Mouse (Mus musculus) kidney, adult 2 months (tissue): ENCODE measurements around the gene Tubgcp5. TPM values are rescaled to one million over a fixed set of nuclear protein-coding genes. Genes with fewer than 3 reads are reported as not detected.

Source experiments
- DNase-seq: peaks from one replicate; pipeline ENCODE4 v3.0.0; 2021
- H3K27ac ChIP-seq: fragments of 200-500 bp; 2 replicates; pipeline ENCODE4 v1.5.1; 2012; ENCODE audit warnings: low read depth, low read length, control low read depth, inconsistent platforms; ENCODE audit not compliant: insufficient read depth
- H3K27me3 ChIP-seq: fragments of 200-500 bp; replicated peaks from 2 replicates; pipeline ENCODE4 v1.6.1; 2012; ENCODE audit warnings: mild to moderate bottlenecking, moderate library complexity, low read length, inconsistent platforms; ENCODE audit not compliant: control insufficient read depth, insufficient read depth
- H3K36me3 ChIP-seq: fragments of 200-500 bp; 2 replicates; pipeline ENCODE4 v1.6.1; 2012; ENCODE audit warnings: mild to moderate bottlenecking, moderate library complexity, low read length, inconsistent platforms; ENCODE audit not compliant: control insufficient read depth, insufficient read depth
- H3K4me1 ChIP-seq: fragments of 200-500 bp; 2 replicates; pipeline ENCODE4 v1.6.1; 2011; ENCODE audit warnings: low read length; ENCODE audit not compliant: control insufficient read depth, insufficient read depth
- H3K4me3 ChIP-seq: fragments of 200-500 bp; 2 replicates; pipeline ENCODE4 v1.5.1; 2011; ENCODE audit warnings: mild to moderate bottlenecking, low read depth, low read length, control low read depth; ENCODE audit not compliant: insufficient read depth
- CTCF ChIP-seq: fragments of 200-500 bp; conservative IDR thresholded peaks from 2 replicates; pipeline ENCODE4 v1.5.1; 2011; ENCODE audit warnings: low read depth, mild to moderate bottlenecking, control low read depth, low read length, moderate library complexity, mixed read lengths; ENCODE audit not compliant: insufficient read depth, insufficient read length
- POLR2A ChIP-seq: fragments of 200-500 bp; IDR thresholded peaks from one replicate; pipeline ENCODE4 v1.6.1; 2011; ENCODE audit warnings: low read depth, low read length, control low read depth
- WGBS: fragments of 180-500 bp; shearing (Covaris S2); methylation state at CpG from one replicate; pipeline ENCODE4 v1.1.7; 2018; 5-methylcytosine and 5-hydroxymethylcytosine counted together
- polyA plus RNA-seq: library from polyadenylated mRNA; depleted of rRNA; stranded (reverse); fragments of >200 nt; gene quantifications from 2 replicates; pipeline ENCODE4 v1.2.3, GENCODE M21; 2012

The Tubgcp5 gene
- polyA plus RNA-seq, 1 experiment, result 3.4 TPM

DNA sequence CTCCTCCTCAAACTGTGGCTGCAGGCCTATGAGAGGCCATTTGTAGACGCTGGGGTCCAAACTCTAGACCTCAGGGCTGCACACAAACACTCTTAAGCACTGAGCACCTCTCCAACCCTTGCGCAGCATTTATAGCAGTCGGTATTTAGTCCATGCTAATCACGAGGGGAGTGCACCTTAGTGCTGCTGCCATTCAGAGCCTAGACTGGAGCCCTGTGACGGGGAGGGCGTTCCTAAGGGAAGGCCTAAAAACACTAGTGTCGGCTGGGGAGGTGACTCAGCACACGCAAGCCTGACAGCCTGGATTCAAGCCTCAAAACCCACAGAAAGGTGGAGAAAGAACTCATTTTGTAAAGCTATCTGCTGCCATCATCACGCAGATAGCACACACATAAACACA, 33.6 kb downstream of the Tubgcp5 start:
- Histone ChIP-seq H3K4me3 (no peak overlapping the region), H3K27ac (no peak overlapping the region), H3K36me3 (peaks cover 5% of the 10 kb centered on the region), H3K4me1 (no peaks in the 10 kb centered on the region), H3K27me3 (no peaks in the 10 kb centered on the region)
- 92% methylated on average over 9 of the region's 9 CpGs for WGBS
- TF ChIP-seq POLR2A (no peak), CTCF (no peak)
- DNase-seq, result no peak

DNA sequence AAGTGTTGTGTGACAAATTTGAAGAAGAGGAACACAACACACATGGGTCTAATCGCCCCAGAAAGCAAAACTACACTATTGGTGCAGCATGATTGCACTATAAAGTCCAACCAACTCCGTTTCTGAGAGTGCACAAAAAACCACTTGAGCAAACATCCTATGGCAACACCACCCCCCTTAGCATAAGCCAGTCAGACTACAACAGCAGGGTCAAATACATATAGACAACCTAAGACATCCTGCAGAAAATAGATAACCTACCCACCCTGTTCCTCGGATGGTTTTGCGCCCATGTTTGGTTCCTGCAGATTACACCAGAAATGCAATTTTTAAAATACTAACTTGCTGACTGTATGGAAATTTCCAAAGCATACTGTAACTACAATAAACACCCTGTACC, 42.9 kb downstream of the Tubgcp5 start:
- no peak for DNase-seq
- Histone ChIP-seq H3K27me3 (no peaks in the 10 kb centered on the region), H3K36me3 (no peaks in the 10 kb centered on the region), H3K4me1 (0 out of 2 replicates have a peak, but pooled peaks cover 3% of the 10 kb centered on the region), H3K27ac (no peak overlapping the region), H3K4me3 (no peak overlapping the region)
- WGBS, result 86% methylated on average over 4 of the region's 4 CpGs
- TF ChIP-seq CTCF, result no peak
- no peak for TF ChIP-seq POLR2A

DNA sequence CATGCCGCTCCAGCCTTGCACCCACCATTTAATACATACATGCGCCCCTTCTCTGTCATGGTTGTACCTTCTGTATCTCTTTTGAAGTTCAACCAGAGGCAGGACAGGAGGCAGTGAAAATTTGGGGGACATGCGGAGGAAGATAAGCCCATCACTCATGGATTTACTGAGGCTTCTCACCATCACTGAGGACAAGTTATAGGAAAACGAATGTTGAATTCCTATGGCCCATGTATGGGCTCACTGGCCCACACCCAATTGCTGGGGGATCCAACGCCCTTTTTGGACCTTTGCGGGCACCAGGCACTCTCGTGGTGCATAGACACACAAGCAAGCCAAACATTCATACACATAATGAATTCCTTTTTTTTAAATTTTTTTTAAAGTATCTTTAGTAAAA, 47.5 kb downstream of the Tubgcp5 start, which contains the start of gene Cyfip1:
Gene Cyfip1 (plus strand): TSS at position 301 of the 400 bp plus-strand sequence.
- Histone ChIP-seq H3K4me3 (peak within 1 kb of the TSS; percentile 93), H3K27ac (peak within 1 kb of the TSS; percentile 94), H3K4me1 (0 out of 2 replicates have a peak, but pooled peaks cover 8% of the 10 kb centered on the region), H3K27me3 (no peaks in the 10 kb centered on the region), H3K36me3 (no peaks in the 10 kb centered on the region)
- no peak for TF ChIP-seq POLR2A
- no peak for TF ChIP-seq CTCF
- WGBS, result 58% methylated on average over 7 of the region's 7 CpGs
- DNase-seq, result no peak

DNA sequence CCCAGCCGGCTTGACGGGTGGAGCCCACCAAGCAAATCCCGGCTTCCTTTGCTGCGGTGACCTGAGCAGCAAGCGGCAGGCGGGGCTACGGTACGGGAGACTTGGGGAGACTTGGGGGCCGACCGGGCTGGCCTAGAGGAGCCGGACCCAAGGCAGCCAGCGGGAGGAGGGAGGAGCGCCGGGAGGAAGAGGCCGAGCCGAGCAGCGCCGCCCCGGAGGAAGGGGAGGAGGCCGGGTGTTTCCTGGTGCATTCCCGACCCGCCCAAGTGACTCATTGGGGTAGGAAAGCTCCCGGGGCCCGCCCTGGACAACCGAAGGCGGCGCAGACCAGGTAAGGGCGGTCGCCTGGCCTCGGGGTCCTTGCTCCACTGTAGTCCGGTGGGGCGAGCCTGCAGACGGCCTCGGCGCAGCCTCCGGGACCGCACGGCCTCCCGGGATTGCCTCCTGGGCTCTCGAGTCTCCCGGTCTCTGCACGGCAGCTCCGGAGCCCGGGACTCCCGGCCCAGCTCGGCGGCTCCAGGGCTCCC, 48.1 kb downstream of the Tubgcp5 start:
- Histone ChIP-seq H3K4me3 (peak overlapping the region; percentile 93), H3K27ac (peak overlapping the region; percentile 94)
- TF ChIP-seq POLR2A (no peak), CTCF (no peak)

DNA sequence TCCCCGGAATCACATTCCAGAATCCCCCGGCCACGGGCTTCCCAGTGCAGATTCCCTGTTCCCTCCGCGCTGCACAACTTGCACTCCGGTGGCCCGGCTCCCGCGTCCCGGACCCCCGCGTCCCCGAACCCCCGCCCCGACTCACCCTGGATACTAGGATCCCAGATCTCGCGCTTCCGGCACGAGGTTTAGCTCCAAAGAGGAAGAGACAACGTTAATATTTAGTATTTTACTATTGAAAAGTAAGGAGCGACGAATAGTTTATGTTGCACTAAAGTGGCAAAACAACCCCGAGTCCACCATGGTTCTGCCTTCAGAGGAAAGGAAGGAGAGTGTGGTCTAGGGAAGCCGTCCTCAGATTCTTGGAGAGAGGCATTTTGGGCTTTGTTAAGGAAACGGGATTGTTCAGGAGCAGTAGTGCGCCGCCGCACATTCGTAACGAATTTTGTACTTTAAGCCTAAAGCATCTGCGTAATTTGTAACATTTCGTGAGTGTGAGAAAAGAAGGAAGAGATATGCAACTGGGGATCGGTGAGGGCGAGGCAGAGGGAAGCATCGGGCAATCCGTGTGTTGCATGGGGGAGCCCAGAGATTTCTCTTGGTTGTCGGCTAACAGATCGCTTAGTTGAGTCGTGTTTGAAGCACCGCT, 48.7 kb downstream of the Tubgcp5 start:
- no peaks in the 10 kb centered on the region for H3K36me3 ChIP-seq
- H3K4me1 ChIP-seq, result peaks cover 10% of the 10 kb centered on the region; the same call in 1 of the 2 replicates
- TF ChIP-seq POLR2A, result no peak
- no peak for TF ChIP-seq CTCF
- WGBS, result under 1% methylated on average over 40 of the region's 40 CpGs
- H3K4me3 ChIP-seq, result peak overlapping the region; percentile 93
- no peaks in the 10 kb centered on the region for H3K27me3 ChIP-seq
- peak overlapping the region; percentile 94 for H3K27ac ChIP-seq
- DNase-seq, result peak; percentile 39

More for the DNA sequence above, 48.1 kb downstream of the Tubgcp5 start:
- Histone ChIP-seq H3K36me3 (no peaks in the 10 kb centered on the region), H3K4me1 (0 out of 2 replicates have a peak, but pooled peaks cover 8% of the 10 kb centered on the region), H3K27me3 (no peaks in the 10 kb centered on the region)
- DNase-seq, result peak; percentile 97
- under 1% methylated on average over 47 of the region's 47 CpGs for WGBS

DNA sequence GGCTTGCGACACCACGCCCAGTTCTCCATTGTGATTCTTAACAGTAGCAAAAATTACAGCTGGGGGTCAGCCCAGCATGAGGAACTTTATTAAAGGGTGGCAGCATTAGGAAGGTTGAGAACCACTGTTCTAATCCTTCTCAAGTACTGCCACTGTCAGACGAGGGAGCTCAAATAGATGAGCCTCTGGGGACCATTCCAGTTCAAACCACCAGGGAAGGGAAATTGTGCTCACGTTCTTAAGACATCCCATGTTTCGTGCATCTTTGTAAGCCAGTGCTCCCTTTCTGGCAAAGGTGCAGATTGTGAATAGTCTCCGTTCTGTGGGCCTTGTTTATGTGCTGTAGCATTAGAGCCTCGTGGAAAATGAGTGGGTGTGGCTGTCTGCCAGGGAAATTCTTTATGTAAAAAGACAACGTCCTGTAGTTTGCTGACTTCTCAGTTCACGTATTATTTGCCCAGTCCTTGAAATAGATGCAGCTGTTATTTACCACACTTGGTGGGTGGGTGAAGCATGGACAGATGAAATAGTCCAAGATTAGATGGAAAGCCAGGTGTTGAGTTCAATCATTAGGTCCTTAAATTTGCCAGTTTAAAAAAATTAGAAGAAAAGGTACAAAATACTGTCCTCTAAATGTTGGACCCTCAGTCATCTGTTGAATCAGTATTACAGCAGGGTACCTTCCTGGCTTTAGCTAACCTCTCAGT, 52.8 kb downstream of the Tubgcp5 start:
- TF ChIP-seq CTCF, result no peak
- TF ChIP-seq POLR2A, result no peak
- H3K4me1 ChIP-seq, result peaks cover 16% of the 10 kb centered on the region; the same call in 1 of the 2 replicates
- WGBS, result 60% methylated on average over 9 of the region's 9 CpGs
- H3K27me3 ChIP-seq, result no peaks in the 10 kb centered on the region
- H3K27ac ChIP-seq, result no peak overlapping the region
- no peaks in the 10 kb centered on the region for H3K36me3 ChIP-seq
- DNase-seq, result no peak
- no peak overlapping the region for H3K4me3 ChIP-seq
